Mouse (Mus musculus): ENCODE results near the gene Zfp986. TPM values are rescaled to one million over a fixed set of nuclear protein-coding genes. Genes with fewer than 3 reads are reported as not detected.

The Zfp986 gene
- total RNA-seq (2023): not detected

DNA sequence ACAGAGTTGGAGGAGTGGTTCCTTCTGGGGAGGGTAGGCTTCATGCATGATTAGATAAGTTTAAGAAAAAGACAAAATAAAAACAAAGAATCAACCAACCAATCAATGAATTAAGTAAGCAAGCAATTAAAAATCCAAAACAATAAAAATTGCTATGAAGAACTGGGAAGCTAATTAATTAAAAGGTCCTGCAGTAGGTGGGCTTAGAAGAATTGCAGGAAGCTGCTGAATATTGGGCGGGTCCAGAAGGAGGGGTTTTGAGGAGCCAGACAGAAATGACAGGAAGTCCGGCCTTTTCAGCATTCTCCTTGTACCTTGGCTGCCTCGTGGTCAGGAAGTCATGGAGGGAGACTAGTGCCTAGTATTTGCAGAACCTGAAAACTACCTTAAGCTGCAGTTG is at the start of gene Zfp986:
Gene Zfp986, plus strand, starts transcription at position 301 of the 400 bp plus-strand sequence.

Other genes starting within 250 kb of the Zfp986 start
- gene Zfp980, start 198.1 kb upstream of the Zfp986 start, total RNA-seq (2023): 0.44 TPM
- gene Zfp987, start 228.5 kb downstream of the Zfp986 start, total RNA-seq (2023): 2.2 TPM